Mouse (Mus musculus) stomach, postnatal 0 days (tissue): Measurements from ENCODE around the gene Srm. TPM values are rescaled to one million over a fixed set of nuclear protein-coding genes. Genes with fewer than 3 reads are reported as not detected.

ENCODE experiments used
- ATAC-seq: fragments of 200-750 bp; cut with Nextera tagmentation; 2 replicates; pipeline ENCODE4 v1.8.0; 2017; ENCODE audit not compliant: low FRiP score, low TSS enrichment
- DNase-seq: peaks from one replicate; pipeline ENCODE4 v3.0.0-alpha.2; 2016; ENCODE audit warnings: low spot score
- H3K27ac ChIP-seq: fragments of 300-500 bp; sonication (generic); replicated peaks from 2 replicates; pipeline ENCODE4 v1.5.1; 2014; ENCODE audit warnings: mild to moderate bottlenecking, control low read depth
- H3K27me3 ChIP-seq: fragments of 300-500 bp; sonication (generic); 2 replicates; pipeline ENCODE4 v1.6.1; 2014; ENCODE audit warnings: low read length; ENCODE audit not compliant: control insufficient read depth, insufficient read depth
- H3K36me3 ChIP-seq: fragments of 300-500 bp; sonication (generic); 2 replicates; pipeline ENCODE4 v1.6.1; 2014; ENCODE audit warnings: low read length, mixed read lengths; ENCODE audit not compliant: control insufficient read depth, insufficient read depth
- H3K4me1 ChIP-seq: fragments of 300-500 bp; sonication (generic); replicated peaks from 2 replicates; pipeline ENCODE4 v1.6.1; 2014; ENCODE audit warnings: antibody characterized with exemption; ENCODE audit not compliant: control insufficient read depth, insufficient read depth
- H3K4me2 ChIP-seq: fragments of 300-500 bp; sonication (generic); replicated peaks from 2 replicates; pipeline ENCODE4 v1.6.1; 2014; ENCODE audit warnings: low read depth, mild to moderate bottlenecking, control low read depth, moderate library complexity
- H3K4me3 ChIP-seq: fragments of 300-500 bp; sonication (generic); 2 replicates; pipeline ENCODE4 v1.5.1; 2014; ENCODE audit warnings: low read depth, low read length, control low read depth
- H3K9ac ChIP-seq: fragments of 300-500 bp; sonication (generic); 2 replicates; pipeline ENCODE4 v1.6.1; 2014; ENCODE audit warnings: mild to moderate bottlenecking, low read length, control low read depth, mixed read lengths
- H3K9me3 ChIP-seq: fragments of 300-500 bp; sonication (generic); 2 replicates; pipeline ENCODE4 v1.6.1; 2016; ENCODE audit warnings: low read length; ENCODE audit not compliant: control insufficient read depth
- CTCF ChIP-seq: IDR thresholded peaks from 2 replicates; pipeline ENCODE4 v1.5.1; 2016; ENCODE audit warnings: antibody characterized with exemption, low read depth, mild to moderate bottlenecking, moderate library complexity
- EP300 ChIP-seq: optimal IDR thresholded peaks from 2 replicates; pipeline ENCODE3; 2016; ENCODE audit warnings: antibody characterized with exemption
- WGBS: fragments of 180-500 bp; shearing (Covaris S2); extraction: QIAGEN DNeasy Blood & Tissue Kit; methylation state at CpG from one replicate; pipeline ENCODE4 v1.1.7; 2014; 5-methylcytosine and 5-hydroxymethylcytosine counted together
- polyA plus RNA-seq: library from polyadenylated mRNA; unstranded; fragments of >200 nt; fragmentation: Nextera tagmentation; extraction: Ambion mirVana; gene quantifications from 2 replicates; pipeline ENCODE4 v1.2.1, GENCODE M21; 2015

Srm gene
- polyA plus RNA-seq, 1 experiment from 2014 or later = 113 TPM

DNA sequence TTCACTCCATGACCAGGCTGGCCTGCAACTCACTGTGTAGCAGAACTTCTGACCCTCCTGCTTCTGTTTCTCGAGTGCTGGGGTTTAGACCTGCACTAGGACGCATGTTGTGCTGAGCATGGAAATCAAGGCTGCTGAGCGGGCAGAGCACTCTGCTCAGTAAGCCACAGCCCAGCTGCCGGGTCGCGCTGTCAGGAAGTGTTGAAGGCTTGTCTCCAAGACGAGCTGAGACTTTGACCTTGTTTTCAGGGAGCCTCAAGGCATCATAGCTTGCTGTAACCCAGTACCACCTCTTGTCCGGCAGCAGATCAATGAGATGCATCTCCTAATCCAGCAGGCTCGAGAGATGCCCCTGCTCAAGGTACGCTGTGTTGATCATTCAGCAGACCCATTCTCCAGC lies 21.2 kb upstream of the Srm start:
- Histone ChIP-seq H3K36me3 (peaks cover 47% of the 10 kb centered on the region), H3K9ac (no peak overlapping the region), H3K4me2 (no peak overlapping the region), H3K4me3 (no peak overlapping the region), H3K9me3 (no peaks in the 10 kb centered on the region), H3K27ac (no peak overlapping the region), H3K4me1 (no peaks in the 10 kb centered on the region), H3K27me3 (no peaks in the 10 kb centered on the region)
- TF ChIP-seq EP300 = no peak
- no peak for TF ChIP-seq CTCF
- DNase-seq (no peak), ATAC-seq (no peak)
- WGBS = 88% methylated on average over 10 of the region's 10 CpGs

DNA sequence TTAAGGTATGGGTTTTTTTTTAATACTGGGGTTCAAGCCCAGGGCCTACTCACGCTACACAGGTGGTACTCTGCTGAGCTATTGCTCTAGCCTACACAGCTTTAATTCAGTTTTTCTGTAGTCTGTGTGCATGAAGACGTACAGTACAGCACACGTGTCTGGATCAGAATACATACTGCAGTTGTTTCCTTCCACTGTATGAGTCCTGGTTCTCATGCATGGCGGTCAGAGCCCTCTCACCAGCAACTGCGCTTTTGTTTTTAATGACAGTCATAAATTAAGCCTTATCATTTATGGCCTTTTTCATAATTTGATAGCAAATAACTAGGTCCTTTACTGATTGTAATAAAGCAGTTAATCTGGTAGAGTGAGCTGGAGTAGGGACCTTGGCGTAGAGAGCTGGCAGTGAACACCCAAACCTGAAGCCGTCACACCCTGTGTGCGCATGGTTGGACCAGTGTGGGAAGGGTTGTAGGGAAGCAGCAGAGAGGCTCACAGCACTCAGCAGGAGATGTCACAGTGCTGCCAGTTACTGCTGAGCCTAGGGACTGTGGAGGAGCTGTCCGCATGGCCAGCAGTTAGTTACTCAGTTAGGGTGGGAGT lies 20.5 kb upstream of the Srm start:
- no peak overlapping the region for H3K27ac ChIP-seq
- ATAC-seq = no peak
- no peak overlapping the region for H3K4me3 ChIP-seq
- DNase-seq = no peak
- H3K9ac ChIP-seq = no peak overlapping the region
- H3K4me2 ChIP-seq = no peak overlapping the region
- no peaks in the 10 kb centered on the region for H3K9me3 ChIP-seq
- TF ChIP-seq CTCF = no peak
- TF ChIP-seq EP300 = no peak
- no peaks in the 10 kb centered on the region for H3K27me3 ChIP-seq
- no peaks in the 10 kb centered on the region for H3K4me1 ChIP-seq
- WGBS = 90% methylated on average over 9 of the region's 9 CpGs
- peaks cover 47% of the 10 kb centered on the region for H3K36me3 ChIP-seq

DNA sequence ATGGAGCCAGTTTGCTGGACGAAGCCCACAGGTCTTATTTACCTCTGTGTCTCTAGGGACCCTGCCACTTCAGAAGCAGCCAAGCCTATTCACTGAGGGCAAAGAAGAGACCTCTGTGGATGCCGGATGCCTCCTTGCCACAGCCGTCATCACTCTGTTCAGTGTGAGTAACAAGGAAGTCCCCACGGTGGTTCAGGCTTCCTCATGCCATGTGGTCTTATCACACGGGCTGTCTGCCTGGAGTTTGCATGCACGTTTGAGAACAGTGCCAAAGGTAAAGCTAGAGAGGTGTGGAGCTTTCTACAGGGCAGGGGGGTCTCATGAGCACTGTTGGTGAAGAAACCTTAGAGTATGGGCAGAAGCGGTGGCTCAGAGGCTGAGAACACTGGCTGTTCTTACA lies 18.1 kb upstream of the Srm start:
- Histone ChIP-seq H3K9ac (no peak overlapping the region), H3K4me1 (no peaks in the 10 kb centered on the region), H3K4me3 (no peak overlapping the region), H3K27ac (no peak overlapping the region), H3K36me3 (peaks cover 47% of the 10 kb centered on the region), H3K4me2 (no peak overlapping the region), H3K27me3 (no peaks in the 10 kb centered on the region), H3K9me3 (no peaks in the 10 kb centered on the region)
- DNase-seq (no peak), ATAC-seq (peak; percentile 72)
- TF ChIP-seq CTCF (no peak), EP300 (no peak)
- WGBS = 83% methylated on average over 7 of the region's 7 CpGs

DNA sequence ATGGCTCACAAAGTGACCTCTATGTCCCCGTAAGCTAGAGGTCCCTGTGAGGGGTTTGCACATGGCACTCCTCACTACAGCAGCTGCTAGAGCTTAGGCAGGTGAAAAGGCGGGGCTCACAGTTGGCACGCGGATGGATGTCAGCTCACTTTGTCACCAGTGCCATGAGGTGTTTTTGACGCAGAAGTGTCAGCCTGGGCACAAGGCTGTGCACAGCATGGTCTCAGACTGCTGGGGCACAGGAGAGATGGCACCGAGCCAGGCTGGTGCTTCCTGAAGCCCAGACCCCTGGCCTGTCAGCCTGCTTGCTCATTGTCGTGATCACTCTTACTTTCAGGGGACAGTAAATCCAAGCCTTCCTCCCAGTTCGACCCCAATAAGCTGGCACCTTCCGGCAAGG lies 10.5 kb upstream of the Srm start:
- TF ChIP-seq EP300 (no peak), CTCF (no peak)
- no peak for DNase-seq
- WGBS = 84% methylated on average over 9 of the region's 9 CpGs
- Histone ChIP-seq H3K9ac (no peak overlapping the region), H3K9me3 (no peaks in the 10 kb centered on the region), H3K4me3 (no peak overlapping the region), H3K36me3 (peaks cover 31% of the 10 kb centered on the region), H3K27me3 (no peaks in the 10 kb centered on the region), H3K27ac (no peak overlapping the region), H3K4me2 (no peak overlapping the region), H3K4me1 (no peaks in the 10 kb centered on the region)
- ATAC-seq = no peak

DNA sequence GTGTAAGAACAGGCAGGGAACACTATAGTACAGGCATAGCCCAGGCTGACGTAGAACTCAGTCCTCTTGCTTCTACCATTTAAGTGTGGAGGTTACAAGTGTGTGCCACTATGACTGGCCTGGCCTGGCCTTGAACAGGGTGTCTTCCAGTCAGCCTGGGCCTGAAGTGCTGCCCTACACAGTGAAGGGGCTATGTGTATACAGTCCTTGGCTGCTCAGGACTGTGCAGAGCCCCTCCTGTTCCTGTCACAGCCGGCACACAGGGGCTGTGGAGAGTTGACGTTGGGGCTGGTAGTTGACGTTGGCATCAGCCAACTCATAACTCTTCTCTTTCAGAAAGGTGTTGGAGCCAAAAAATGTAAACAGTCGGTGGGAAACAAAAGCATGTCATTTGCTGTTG lies 9.9 kb upstream of the Srm start:
- Histone ChIP-seq H3K4me3 (no peak overlapping the region), H3K27ac (no peak overlapping the region), H3K4me2 (no peak overlapping the region), H3K9ac (no peak overlapping the region), H3K4me1 (no peaks in the 10 kb centered on the region), H3K36me3 (peaks cover 27% of the 10 kb centered on the region), H3K27me3 (no peaks in the 10 kb centered on the region), H3K9me3 (no peaks in the 10 kb centered on the region)
- no peak for TF ChIP-seq CTCF
- TF ChIP-seq EP300 = no peak
- DNase-seq (no peak), ATAC-seq (no peak)
- WGBS = 81% methylated on average over 5 of the region's 5 CpGs

DNA sequence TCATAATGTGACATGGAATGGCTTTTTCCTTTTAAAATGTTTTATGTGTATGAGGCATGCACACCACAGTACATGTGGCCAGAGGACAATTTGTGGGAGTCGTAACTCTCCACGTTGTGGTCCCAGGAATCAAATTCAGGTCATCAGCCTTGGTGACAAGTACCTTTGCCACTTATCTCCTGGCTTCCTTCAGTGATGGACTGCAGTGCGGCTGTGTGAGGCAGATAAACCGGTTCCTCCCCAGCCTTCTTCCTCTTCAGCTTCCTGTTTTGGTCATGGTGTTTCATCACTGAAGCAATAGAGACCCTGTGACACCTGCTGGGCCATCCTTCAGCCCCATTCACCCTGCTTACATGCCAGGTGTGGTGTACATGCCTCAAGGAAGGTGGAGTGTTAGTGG lies 8.0 kb upstream of the Srm start:
- Histone ChIP-seq H3K4me2 (no peak overlapping the region), H3K4me1 (no peaks in the 10 kb centered on the region), H3K4me3 (no peak overlapping the region), H3K9ac (no peak overlapping the region), H3K36me3 (peaks cover 18% of the 10 kb centered on the region; the same call in 1 of the 2 replicates), H3K27ac (no peak overlapping the region), H3K9me3 (no peaks in the 10 kb centered on the region), H3K27me3 (no peaks in the 10 kb centered on the region)
- no peak for TF ChIP-seq CTCF
- TF ChIP-seq EP300 = no peak
- DNase-seq (no peak), ATAC-seq (no peak)
- 67% methylated on average over 4 of the region's 4 CpGs for WGBS
